ENCODE assay signal across 8 mouse cellular contexts in genomic region chrX:20828934-20829333, GRCm38 (mm10). TPM values are rescaled to one million over a fixed set of nuclear protein-coding genes. Genes with fewer than 3 reads are reported as not detected.
DNase-seq lines count a peak whose midpoint lies in the region; ATAC-seq and TF ChIP-seq lines count a peak whose summit lies in the region.

No protein-coding gene starts in this region.

- H3K4me1 ChIP-seq in cortical plate, adult 2 months (ENCODE audit: control insufficient read depth, insufficient read depth, low read length) = no peaks in the 10 kb centered on the region
- no peaks in the 10 kb centered on the region; the same call in 1 of the 2 replicates for H3K4me1 ChIP-seq in heart, adult 2 months (ENCODE audit: control insufficient read depth, insufficient read depth, low read length)
- H3K4me1 ChIP-seq in limb, embryonic 13.5 days = no peaks in the 10 kb centered on the region

- ATAC-seq in limb, embryonic 13.5 days (ENCODE audit: low FRiP score, low read depth) = peak; percentile 91

- H3K27me3 ChIP-seq in heart, adult 2 months (ENCODE audit: control insufficient read depth, insufficient read depth, low read length) = no peaks in the 10 kb centered on the region
- no peaks in the 10 kb centered on the region for H3K27me3 ChIP-seq in limb, embryonic 13.5 days

- no peak for TF ChIP-seq POLR2A in cortical plate, adult 2 months (IDR thresholded peaks at IDR 0.05; ENCODE audit: extremely low read depth, insufficient read depth, low read length)
- TF ChIP-seq POLR2A in heart, adult 2 months (IDR thresholded peaks at IDR 0.05; ENCODE audit: insufficient read depth, low read depth, low read length) = no peak

- no peaks in the 10 kb centered on the region for H3K36me3 ChIP-seq in heart, adult 2 months (ENCODE audit: control insufficient read depth, insufficient read depth, low read length)
- H3K36me3 ChIP-seq in limb, embryonic 13.5 days = no peaks in the 10 kb centered on the region

- DNase-seq in urinary bladder, postnatal 14 days (ENCODE audit: low spot score) = peak; percentile 38
- DNase-seq in urinary bladder, postnatal 10 days (ENCODE audit: low spot score) = no peak
- DNase-seq in heart, adult 2 months = peak; percentile 46 to 58
- DNase-seq in kidney, adult 8-10 months = peak; percentile 43 to 49
- peak; percentile 74 to 88 for DNase-seq in right cerebral cortex, postnatal 10 days (ENCODE audit: low spot score in 2 of 2)
- no peak for DNase-seq in thymus, postnatal 0 days (ENCODE audit: low spot score)

- intact Hi-C loops in heart, adult 2 months (cut with DNase I) = loop anchor here (2.0 kb wide), 1 partner anchor 118 kb away; no protein-coding TSS in a partner anchor

- no peak overlapping the region for H3K4me3 ChIP-seq in cortical plate, adult 2 months (ENCODE audit: insufficient read depth, low read length)
- H3K4me3 ChIP-seq in heart, adult 2 months = no peak overlapping the region
- H3K4me3 ChIP-seq in limb, embryonic 13.5 days = no peak overlapping the region

- 12% methylated on average over 5 of the region's 5 CpGs for WGBS in heart, adult 2 months
- WGBS in limb, embryonic 13.5 days = 24% methylated on average over 5 of the region's 5 CpGs

- no peak overlapping the region for H3K27ac ChIP-seq in cortical plate, adult 2 months (ENCODE audit: insufficient read depth, low read length)
- peak overlapping the region; percentile 17; the same call in 1 of the 2 replicates for H3K27ac ChIP-seq in heart, adult 2 months
- no peak overlapping the region for H3K27ac ChIP-seq in limb, embryonic 13.5 days

- H3K9ac ChIP-seq in heart, adult 2 months (ENCODE audit: low read depth, low read length) = no peak overlapping the region
- no peak overlapping the region for H3K9ac ChIP-seq in limb, embryonic 13.5 days

- 0 out of 2 replicates have a peak, but pooled peaks have one; percentile 30 for TF ChIP-seq EP300 in heart, adult 2 months (IDR thresholded peaks at IDR 0.05; ENCODE audit: insufficient read depth, low read depth, low read length)

- H3K79me2 ChIP-seq in heart, adult 2 months (replicated peaks; ENCODE audit: control insufficient read depth, insufficient read depth, low read length) = no peaks in the 10 kb centered on the region

- H3K9me3 ChIP-seq in limb, embryonic 13.5 days = no peaks in the 10 kb centered on the region

- H3K4me2 ChIP-seq in limb, embryonic 13.5 days (replicated peaks) = no peak overlapping the region

- peak; percentile 36; the same call in 1 of the 2 replicates for TF ChIP-seq CTCF in cortical plate, adult 2 months (IDR thresholded peaks at IDR 0.05; ENCODE audit: extremely low read depth, insufficient read depth, low read length)
- peak; percentile 67 for TF ChIP-seq CTCF in heart, adult 2 months (IDR thresholded peaks at IDR 0.05)

RNA-seq across cellular contexts. Expression of gene Araf, which starts 31.3 kb away (rescaled TPM):
- 200 and 204 TPM in 2 replicates for polyA plus RNA-seq in cortical plate, adult 2 months (2012; rRNA removed)
- total RNA-seq in heart, adult 2 months (2021) = 10 to 100 TPM; 81.1 to 88.0 TPM
- polyA plus RNA-seq in heart, adult 2 months (2012; rRNA removed) = 135 and 169 TPM in 2 replicates
- polyA plus RNA-seq in limb, embryonic 13.5 days (2015; fragmentation: Nextera tagmentation; extraction: Ambion mirVana) = 116 and 119 TPM in 2 replicates
- polyA plus RNA-seq in thymus, postnatal 0 days (2015; fragmentation: Nextera tagmentation; extraction: Ambion mirVana) = 74.8 and 81.8 TPM in 2 replicates

RNA-seq across cellular contexts. Expression of gene Timp1, which starts 41.0 kb away (rescaled TPM):
- 0.68 and 1.5 TPM in 2 replicates for polyA plus RNA-seq in cortical plate, adult 2 months (2012; rRNA removed)
- 1 to 10 TPM; 3.2 to 3.7 TPM for total RNA-seq in heart, adult 2 months (2021)
- 12.9 and 13.2 TPM in 2 replicates for polyA plus RNA-seq in heart, adult 2 months (2012; rRNA removed)
- polyA plus RNA-seq in limb, embryonic 13.5 days (2015; fragmentation: Nextera tagmentation; extraction: Ambion mirVana) = 23.5 and 23.7 TPM in 2 replicates
- polyA plus RNA-seq in thymus, postnatal 0 days (2015; fragmentation: Nextera tagmentation; extraction: Ambion mirVana) = 7.0 and 7.8 TPM in 2 replicates

Comparison
In these comparisons a context has a peak if more than half of its experiments do, and no peak if none do; other contexts are left out.
1. DNase-seq: peak in urinary bladder, postnatal 14 days (single experiment), heart, adult 2 months (2 of 2), kidney, adult 8-10 months (2 of 2) and right cerebral cortex, postnatal 10 days (2 of 2); none in urinary bladder, postnatal 10 days (single experiment) and thymus, postnatal 0 days (single experiment).